Mouse (Mus musculus): ENCODE data around the gene Grik3. TPM values are rescaled to one million over a fixed set of nuclear protein-coding genes. Genes with fewer than 3 reads are reported as not detected.

Gene Grik3
- polyA plus RNA-seq, 1 experiment from 2014 or later = 3.3 TPM

- H3K36me3 ChIP-seq = no peaks in the 10 kb centered on the region
- 90% methylated on average over 1 of the region's 1 CpGs for WGBS
- H3K27ac ChIP-seq = no peak overlapping the region
- peak overlapping the region; percentile 53 for H3K4me2 ChIP-seq (replicated peaks)
- no peak for ATAC-seq (ENCODE audit: low FRiP score, low read depth)
- H3K27me3 ChIP-seq (replicated peaks) = peaks cover 8% of the 10 kb centered on the region; the same call in 1 of the 2 replicates
- no peak overlapping the region for H3K4me3 ChIP-seq
- peaks cover 38% of the 10 kb centered on the region for H3K4me1 ChIP-seq
- H3K9me3 ChIP-seq = no peaks in the 10 kb centered on the region
- H3K9ac ChIP-seq = no peak overlapping the region
Measured at GRCm38 (mm10) chr4:125726241-125726640, 235.7 kb downstream of the Grik3 start.

- no peak overlapping the region for H3K27ac ChIP-seq
Measured at GRCm38 (mm10) chr4:125727030-125727429, 236.5 kb downstream of the Grik3 start.

GRCm38 (mm10) chr4:125727626-125728025 lies 237.1 kb downstream of the Grik3 start:
- H3K9me3 ChIP-seq = no peaks in the 10 kb centered on the region
- ATAC-seq (ENCODE audit: low FRiP score, low read depth) = no peak
- H3K4me3 ChIP-seq = 0 out of 2 replicates have a peak overlapping the region, but pooled peaks have one; percentile 29
- H3K27ac ChIP-seq = no peak overlapping the region
- no peaks in the 10 kb centered on the region for H3K36me3 ChIP-seq
- 4% methylated on average over 4 of the region's 4 CpGs for WGBS
- no peak overlapping the region for H3K9ac ChIP-seq
- peaks cover 38% of the 10 kb centered on the region for H3K4me1 ChIP-seq
- H3K27me3 ChIP-seq (replicated peaks) = peaks cover 13% of the 10 kb centered on the region
- peak overlapping the region; percentile 53 for H3K4me2 ChIP-seq (replicated peaks)

More at GRCm38 (mm10) chr4:125727030-125727429, 236.5 kb downstream of the Grik3 start:
- peak overlapping the region; percentile 7 for H3K4me3 ChIP-seq
- no peak for ATAC-seq (ENCODE audit: low FRiP score, low read depth)
- peaks cover 38% of the 10 kb centered on the region for H3K4me1 ChIP-seq
- 13% methylated on average over 10 of the region's 10 CpGs for WGBS
- H3K36me3 ChIP-seq = no peaks in the 10 kb centered on the region
- H3K27me3 ChIP-seq (replicated peaks) = peaks cover 13% of the 10 kb centered on the region; the same call in 1 of the 2 replicates
- H3K9me3 ChIP-seq = no peaks in the 10 kb centered on the region
- H3K9ac ChIP-seq = peak overlapping the region; percentile 40; the same call in 1 of the 2 replicates
- peak overlapping the region; percentile 53 for H3K4me2 ChIP-seq (replicated peaks)

GRCm38 (mm10) chr4:125728091-125728863 lies 237.8 kb downstream of the Grik3 start:
- Histone ChIP-seq H3K9me3 (no peaks in the 10 kb centered on the region), H3K9ac (peak overlapping the region; percentile 44), H3K27ac (peak overlapping the region; percentile 74; the same call in 1 of the 2 replicates), H3K4me2 (replicated peaks) (peak overlapping the region; percentile 53), H3K4me3 (peak overlapping the region; percentile 29), H3K36me3 (no peaks in the 10 kb centered on the region), H3K27me3 (replicated peaks) (peaks cover 13% of the 10 kb centered on the region), H3K4me1 (peaks cover 38% of the 10 kb centered on the region)
- 7% methylated on average over 15 of the region's 15 CpGs for WGBS
- no peak for ATAC-seq (ENCODE audit: low FRiP score, low read depth)

GRCm38 (mm10) chr4:125729305-125730220 lies 239.1 kb downstream of the Grik3 start:
- Histone ChIP-seq H3K4me2 (replicated peaks) (peak overlapping the region; percentile 53), H3K9me3 (no peaks in the 10 kb centered on the region), H3K27me3 (replicated peaks) (peaks cover 13% of the 10 kb centered on the region), H3K4me3 (peak overlapping the region; percentile 29), H3K36me3 (no peaks in the 10 kb centered on the region), H3K4me1 (peaks cover 35% of the 10 kb centered on the region), H3K27ac (peak overlapping the region; percentile 74), H3K9ac (peak overlapping the region; percentile 44)
- WGBS = 2% methylated on average over 38 of the region's 38 CpGs
- peak; percentile 83 for ATAC-seq (ENCODE audit: low FRiP score, low read depth)

- no peak overlapping the region for H3K27ac ChIP-seq
- H3K9me3 ChIP-seq = no peaks in the 10 kb centered on the region
- no peaks in the 10 kb centered on the region for H3K36me3 ChIP-seq
- WGBS = 87% methylated on average over 6 of the region's 6 CpGs
- no peak overlapping the region for H3K4me2 ChIP-seq (replicated peaks)
- no peak for ATAC-seq (ENCODE audit: low FRiP score, low read depth)
- H3K4me3 ChIP-seq = no peak overlapping the region
- no peak overlapping the region for H3K9ac ChIP-seq
- H3K27me3 ChIP-seq (replicated peaks) = peaks cover 13% of the 10 kb centered on the region
- peaks cover 38% of the 10 kb centered on the region for H3K4me1 ChIP-seq
Measured at GRCm38 (mm10) chr4:125730751-125731150, 240.3 kb downstream of the Grik3 start.

GRCm38 (mm10) chr4:125736783-125737182 lies 246.3 kb downstream of the Grik3 start:
- no peak overlapping the region for H3K27ac ChIP-seq
- H3K9ac ChIP-seq = no peak overlapping the region
- H3K4me2 ChIP-seq (replicated peaks) = no peak overlapping the region
- 72% methylated on average over 4 of the region's 4 CpGs for WGBS
- H3K4me3 ChIP-seq = no peak overlapping the region
- H3K27me3 ChIP-seq (replicated peaks) = no peaks in the 10 kb centered on the region; the same call in 1 of the 2 replicates
- H3K9me3 ChIP-seq = no peaks in the 10 kb centered on the region
- no peaks in the 10 kb centered on the region for H3K36me3 ChIP-seq
- 0 out of 2 replicates have a peak, but pooled peaks cover 3% of the 10 kb centered on the region for H3K4me1 ChIP-seq
- ATAC-seq (ENCODE audit: low FRiP score, low read depth) = no peak

- Histone ChIP-seq H3K4me2 (replicated peaks) (no peak overlapping the region), H3K4me3 (no peak overlapping the region), H3K36me3 (no peaks in the 10 kb centered on the region), H3K9me3 (no peaks in the 10 kb centered on the region), H3K9ac (no peak overlapping the region), H3K4me1 (0 out of 2 replicates have a peak, but pooled peaks cover 3% of the 10 kb centered on the region), H3K27me3 (replicated peaks) (no peaks in the 10 kb centered on the region), H3K27ac (no peak overlapping the region)
- WGBS = 86% methylated on average over 4 of the region's 4 CpGs
- no peak for ATAC-seq (ENCODE audit: low FRiP score, low read depth)
Measured at GRCm38 (mm10) chr4:125738825-125739224, 248.3 kb downstream of the Grik3 start.

GRCm38 (mm10) chr4:125742162-125742571 lies 251.7 kb downstream of the Grik3 start:
- WGBS = 86% methylated on average over 16 of the region's 16 CpGs
- Histone ChIP-seq H3K4me3 (no peak overlapping the region), H3K9ac (no peak overlapping the region), H3K9me3 (no peaks in the 10 kb centered on the region), H3K27me3 (replicated peaks) (no peaks in the 10 kb centered on the region), H3K27ac (no peak overlapping the region), H3K4me1 (no peaks in the 10 kb centered on the region), H3K36me3 (no peaks in the 10 kb centered on the region), H3K4me2 (replicated peaks) (no peak overlapping the region)
- ATAC-seq (ENCODE audit: low FRiP score, low read depth) = no peak

- no peak overlapping the region for H3K4me3 ChIP-seq
- H3K36me3 ChIP-seq = no peaks in the 10 kb centered on the region
- H3K4me1 ChIP-seq = no peaks in the 10 kb centered on the region
- no peak overlapping the region for H3K9ac ChIP-seq
- no peak overlapping the region for H3K27ac ChIP-seq
- no peaks in the 10 kb centered on the region for H3K9me3 ChIP-seq
- H3K4me2 ChIP-seq (replicated peaks) = no peak overlapping the region
- 75% methylated on average over 3 of the region's 3 CpGs for WGBS
- no peak for ATAC-seq (ENCODE audit: low FRiP score, low read depth)
- no peaks in the 10 kb centered on the region for H3K27me3 ChIP-seq (replicated peaks)
Measured at GRCm38 (mm10) chr4:125745902-125746301, 255.4 kb downstream of the Grik3 start.

GRCm38 (mm10) chr4:125756393-125756792 lies 265.9 kb downstream of the Grik3 start:
- no peaks in the 10 kb centered on the region for H3K27me3 ChIP-seq (replicated peaks)
- H3K9ac ChIP-seq = no peak overlapping the region
- WGBS = 90% methylated on average over 5 of the region's 5 CpGs
- H3K36me3 ChIP-seq = no peaks in the 10 kb centered on the region
- no peak overlapping the region for H3K27ac ChIP-seq
- H3K4me2 ChIP-seq (replicated peaks) = no peak overlapping the region
- no peak overlapping the region for H3K4me3 ChIP-seq
- no peaks in the 10 kb centered on the region for H3K4me1 ChIP-seq
- no peaks in the 10 kb centered on the region for H3K9me3 ChIP-seq
- no peak for ATAC-seq (ENCODE audit: low FRiP score, low read depth)

GRCm38 (mm10) chr4:125760326-125760725 lies 269.8 kb downstream of the Grik3 start:
- Histone ChIP-seq H3K36me3 (no peaks in the 10 kb centered on the region), H3K4me3 (no peak overlapping the region), H3K4me2 (replicated peaks) (no peak overlapping the region), H3K27me3 (replicated peaks) (no peaks in the 10 kb centered on the region), H3K4me1 (no peaks in the 10 kb centered on the region), H3K9ac (no peak overlapping the region), H3K9me3 (no peaks in the 10 kb centered on the region), H3K27ac (no peak overlapping the region)
- WGBS = 82% methylated on average over 4 of the region's 4 CpGs
- no peak for ATAC-seq (ENCODE audit: low FRiP score, low read depth)
